Comparison of ENCODE assay signal across 12 mouse cellular contexts in the genomic region with DNA sequence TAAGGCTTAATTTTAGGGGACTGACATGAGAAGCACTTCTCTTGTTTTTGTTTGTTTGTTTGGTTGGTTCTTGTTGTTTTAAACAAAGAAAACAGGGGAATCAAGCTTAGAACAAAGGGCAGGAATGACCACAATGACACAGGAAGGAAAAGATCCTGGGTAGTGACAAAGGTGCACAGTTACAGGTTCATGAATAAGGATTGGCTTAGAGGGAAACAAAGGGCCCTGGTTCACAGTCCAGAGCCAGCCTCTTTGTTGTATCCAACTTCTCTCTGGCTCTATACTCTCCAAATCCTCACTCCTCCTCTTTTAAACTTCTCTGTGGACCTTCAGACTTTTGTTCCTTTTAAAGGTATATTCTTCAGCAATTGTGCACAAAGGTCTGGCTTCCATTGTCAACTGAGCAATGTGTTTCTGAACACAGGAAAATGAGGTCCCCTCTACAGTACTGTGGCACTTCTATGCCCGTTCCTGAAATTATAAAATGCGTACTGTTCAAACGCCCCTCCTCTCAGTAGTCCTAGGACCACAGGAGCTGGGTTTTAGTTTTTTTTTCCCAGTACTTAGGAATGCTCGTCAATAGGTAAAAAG. TPM values are rescaled to one million over a fixed set of nuclear protein-coding genes. Genes with fewer than 3 reads are reported as not detected.
DNase-seq lines count a peak whose midpoint lies in the region; ATAC-seq and TF ChIP-seq lines count a peak whose summit lies in the region.
"Had no signal": no experiment of that assay in that cellular context is flagged by ENCODE, and none has a peak within 500 bp of the region (broad histone marks: within the 10 kb centered on the region; RNA-seq: fewer than 3 reads in every experiment).

No protein-coding gene starts in this region.

- no peaks in the 10 kb centered on the region for H3K27me3 ChIP-seq in heart, postnatal 0 days (ENCODE audit: control insufficient read depth, insufficient read depth, low read length)
- no peaks in the 10 kb centered on the region for H3K27me3 ChIP-seq in hindbrain, embryonic 16.5 days (replicated peaks; ENCODE audit: control insufficient read depth, insufficient read depth, low read length)
- H3K27me3 ChIP-seq in midbrain, embryonic 13.5 days, result no peaks in the 10 kb centered on the region

- no peaks in the 10 kb centered on the region for H3K9me3 ChIP-seq in heart, postnatal 0 days (replicated peaks; ENCODE audit: control insufficient read depth, low read length)
- H3K9me3 ChIP-seq in hindbrain, embryonic 16.5 days (ENCODE audit: control insufficient read depth, low read length), result 0 out of 2 replicates have a peak, but pooled peaks cover 2% of the 10 kb centered on the region
- peaks cover 2% of the 10 kb centered on the region; the same call in 1 of the 2 replicates for H3K9me3 ChIP-seq in midbrain, embryonic 13.5 days

- no peak overlapping the region for H3K27ac ChIP-seq in heart, postnatal 0 days (ENCODE audit: low read depth)
- no peak overlapping the region for H3K27ac ChIP-seq in brown adipose tissue, adult 24 weeks (replicated peaks; ENCODE audit: low read depth, low read length)
- H3K27ac ChIP-seq in hindbrain, embryonic 16.5 days (ENCODE audit: low read depth, low read length), result no peak overlapping the region
- peak overlapping the region; percentile 78 for H3K27ac ChIP-seq in midbrain, embryonic 13.5 days

- intact Hi-C loops in heart, postnatal 14 days (cut with DNase I), result loop anchor here (2.0 kb wide), 2 partner anchors 253 to 297 kb away; no protein-coding TSS in a partner anchor

- peaks cover 9% of the 10 kb centered on the region for H3K4me1 ChIP-seq in heart, postnatal 0 days (ENCODE audit: control insufficient read depth, insufficient read depth)
- H3K4me1 ChIP-seq in brown adipose tissue, adult 24 weeks (ENCODE audit: control insufficient read depth, insufficient read depth, insufficient read length, low read length), result 0 out of 2 replicates have a peak, but pooled peaks cover 5% of the 10 kb centered on the region
- peaks cover 15% of the 10 kb centered on the region for H3K4me1 ChIP-seq in hindbrain, embryonic 16.5 days (ENCODE audit: control insufficient read depth, insufficient read depth, low read depth, low read length)
- peaks cover 25% of the 10 kb centered on the region for H3K4me1 ChIP-seq in midbrain, embryonic 13.5 days (replicated peaks)

- no peak for DNase-seq in heart, postnatal 0 days (ENCODE audit: low spot score)
- DNase-seq in heart, postnatal 14 days, result no peak
- DNase-seq in right cerebral cortex, postnatal 10 days (ENCODE audit: low spot score in 2 of 2), result no peak
- DNase-seq in lung, postnatal 25 days (ENCODE audit: low spot score), result no peak
- DNase-seq: cerebellum, postnatal 25 days; kidney, postnatal 25 days; retina, postnatal 1 day had no signal

- no peak for TF ChIP-seq CTCF in heart, postnatal 0 days (IDR thresholded peaks at IDR 0.05; ENCODE audit: low read depth)

- no peaks in the 10 kb centered on the region for H3K36me3 ChIP-seq in heart, postnatal 0 days (replicated peaks; ENCODE audit: control insufficient read depth, insufficient read depth, low read length)
- no peaks in the 10 kb centered on the region for H3K36me3 ChIP-seq in hindbrain, embryonic 16.5 days (ENCODE audit: control insufficient read depth, insufficient read depth, low read length)
- 0 out of 2 replicates have a peak, but pooled peaks cover 3% of the 10 kb centered on the region for H3K36me3 ChIP-seq in midbrain, embryonic 13.5 days

- peak overlapping the region; percentile 63 for H3K4me2 ChIP-seq in heart, postnatal 0 days (ENCODE audit: low read depth, low read length)
- peak overlapping the region; percentile 70 for H3K4me2 ChIP-seq in hindbrain, embryonic 16.5 days (ENCODE audit: low read length)
- H3K4me2 ChIP-seq in midbrain, embryonic 13.5 days (replicated peaks), result peak overlapping the region; percentile 66

- no peak for ATAC-seq in heart, postnatal 0 days (ENCODE audit: insufficient read depth, low read depth)
- no peak for ATAC-seq in hindbrain, embryonic 16.5 days
- peak; percentile 58; the same call in 1 of the 2 replicates for ATAC-seq in midbrain, embryonic 13.5 days
- no peak for ATAC-seq in activated CD4-positive, CD25-positive, alpha-beta regulatory T cell, adult 4 months

- WGBS in heart, postnatal 0 days, result 59% methylated on average over 4 of the region's 4 CpGs
- 22% methylated on average over 4 of the region's 4 CpGs for WGBS in hindbrain, embryonic 16.5 days
- WGBS in midbrain, embryonic 13.5 days, result 22% methylated on average over 4 of the region's 4 CpGs

- no peak overlapping the region; the same call in 1 of the 2 replicates for H3K9ac ChIP-seq in heart, postnatal 0 days (replicated peaks; ENCODE audit: low read depth, low read length)
- no peak overlapping the region for H3K9ac ChIP-seq in hindbrain, embryonic 16.5 days (ENCODE audit: low read depth, low read length)
- H3K9ac ChIP-seq in midbrain, embryonic 13.5 days (replicated peaks), result peak overlapping the region; percentile 84

- no peak for TF ChIP-seq EP300 in heart, postnatal 0 days (IDR thresholded peaks at IDR 0.05; ENCODE audit: low read depth)

- H3K4me3 ChIP-seq in heart, postnatal 0 days (ENCODE audit: low read depth, low read length), result peak overlapping the region; percentile 76
- H3K4me3 ChIP-seq in brown adipose tissue, adult 24 weeks (ENCODE audit: insufficient read depth, low read depth, low read length), result peak overlapping the region; percentile 22; the same call in 1 of the 2 replicates
- H3K4me3 ChIP-seq in hindbrain, embryonic 16.5 days (ENCODE audit: low read length), result peak overlapping the region; percentile 96
- peak overlapping the region; percentile 97 for H3K4me3 ChIP-seq in midbrain, embryonic 13.5 days (replicated peaks)

RNA-seq across cellular contexts. Expression of gene Vta1, which starts 1.4 kb away (rescaled TPM):
- 25.0 and 56.8 TPM in 2 replicates for total RNA-seq in heart, postnatal 0 days (2014; rRNA removed; ENCODE audit: low replicate concordance)
- 66.0 and 66.9 TPM in 2 replicates for polyA plus RNA-seq in heart, postnatal 0 days (2015; fragmentation: Nextera tagmentation; extraction: Ambion mirVana)
- total RNA-seq in heart, postnatal 14 days (2021), result 10 to 100 TPM; 30.6 to 32.7 TPM
- polyA plus RNA-seq in brown adipose tissue, adult 24 weeks (2012; ENCODE audit: insufficient read depth, insufficient read length, missing spikeins), result 32.1 and 39.1 TPM in 2 replicates
- polyA plus RNA-seq in hindbrain, embryonic 16.5 days (2015; fragmentation: Nextera tagmentation; extraction: Ambion mirVana), result 177 and 196 TPM in 2 replicates
- 204 and 228 TPM in 2 replicates for polyA plus RNA-seq in midbrain, embryonic 13.5 days (2015; fragmentation: Nextera tagmentation; extraction: Ambion mirVana)
- polyA plus RNA-seq in activated CD4-positive, CD25-positive, alpha-beta regulatory T cell, adult 4 months (2017; shearing (Covaris generic)), result 10 to 100 TPM; 85.4 to 92.7 TPM

RNA-seq across cellular contexts. Expression of gene Nmbr, which starts 1.5 kb away (rescaled TPM):
- total RNA-seq in heart, postnatal 0 days (2014; rRNA removed; ENCODE audit: low replicate concordance), result not detected in 2 replicates
- polyA plus RNA-seq in heart, postnatal 0 days (2015; fragmentation: Nextera tagmentation; extraction: Ambion mirVana), result 0.23 TPM in 1 of 2 replicates, not detected in the other
- not detected for total RNA-seq in heart, postnatal 14 days (2021)
- polyA plus RNA-seq in brown adipose tissue, adult 24 weeks (2012; ENCODE audit: insufficient read depth, insufficient read length, missing spikeins), result 1.7 TPM in 1 of 2 replicates, not detected in the other
- 2.5 and 3.0 TPM in 2 replicates for polyA plus RNA-seq in hindbrain, embryonic 16.5 days (2015; fragmentation: Nextera tagmentation; extraction: Ambion mirVana)
- polyA plus RNA-seq in midbrain, embryonic 13.5 days (2015; fragmentation: Nextera tagmentation; extraction: Ambion mirVana), result 0.67 and 0.98 TPM in 2 replicates
- polyA plus RNA-seq in activated CD4-positive, CD25-positive, alpha-beta regulatory T cell, adult 4 months (2017; shearing (Covaris generic)), result not detected

RNA-seq across cellular contexts. Expression of gene Gje1, which starts 14.1 kb away (rescaled TPM):
- total RNA-seq in heart, postnatal 0 days (2014; rRNA removed; ENCODE audit: low replicate concordance), result not detected in 2 replicates
- polyA plus RNA-seq in heart, postnatal 0 days (2015; fragmentation: Nextera tagmentation; extraction: Ambion mirVana), result not detected in 2 replicates
- total RNA-seq in heart, postnatal 14 days (2021), result not detected
- not detected in 2 replicates for polyA plus RNA-seq in brown adipose tissue, adult 24 weeks (2012; ENCODE audit: insufficient read depth, insufficient read length, missing spikeins)
- polyA plus RNA-seq in hindbrain, embryonic 16.5 days (2015; fragmentation: Nextera tagmentation; extraction: Ambion mirVana), result not detected in 2 replicates
- not detected in 2 replicates for polyA plus RNA-seq in midbrain, embryonic 13.5 days (2015; fragmentation: Nextera tagmentation; extraction: Ambion mirVana)
- not detected for polyA plus RNA-seq in activated CD4-positive, CD25-positive, alpha-beta regulatory T cell, adult 4 months (2017; shearing (Covaris generic))
- total RNA-seq: MEL had no signal

Comparison
In these comparisons a context has a peak if more than half of its experiments do, and no peak if none do; other contexts are left out.
1. H3K4me3 ChIP-seq: peak in every context shown above with its lines; median percentile 97 in midbrain, embryonic 13.5 days; 96 in hindbrain, embryonic 16.5 days; 76 in heart, postnatal 0 days; 22 in brown adipose tissue, adult 24 weeks.